Mouse (Mus musculus): ENCODE results near the gene Ing4.

DNA sequence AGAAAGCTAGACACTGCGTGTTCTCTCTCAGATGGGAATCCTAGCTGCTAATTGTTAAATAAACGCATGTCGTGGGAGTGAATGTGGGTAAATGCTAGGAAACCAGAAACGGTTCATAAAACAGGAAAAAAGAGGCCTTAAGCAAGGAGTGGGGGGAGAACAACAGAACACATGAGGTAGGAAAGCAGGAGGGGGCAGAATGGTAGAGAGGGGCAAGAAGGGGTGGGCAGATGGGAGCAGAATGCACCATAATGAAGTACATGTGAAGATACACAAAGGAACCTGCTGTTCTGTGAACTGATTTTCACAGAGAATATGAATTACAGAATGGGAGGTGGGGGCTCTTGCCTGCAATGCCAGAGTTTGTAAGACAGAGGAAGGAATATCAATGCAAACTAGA, 47.3 kb upstream of the Ing4 start:
- TF ChIP-seq CHD2 (IDR thresholded peaks at IDR 0.05; ENCODE audit: low read depth, low read length) (no peak), ZNF384 (IDR thresholded peaks at IDR 0.05; ENCODE audit: low read depth, low read length) (no peak), ZC3H11A (IDR thresholded peaks at IDR 0.05; ENCODE audit: borderline replicate concordance, low read depth, low read length) (no peak), MAFK (IDR thresholded peaks at IDR 0.05; ENCODE audit: insufficient read depth, low read depth, low read length) (no peak)

Data from ES-E14 (cell line).